Mouse (Mus musculus): ENCODE data around the gene Tdrd12. TPM values are rescaled to one million over a fixed set of nuclear protein-coding genes. Genes with fewer than 3 reads are reported as not detected.

Gene Tdrd12
- 0.38 and 0.62 TPM in 2 replicates for polyA plus RNA-seq (2015; fragmentation: Nextera tagmentation; extraction: Ambion mirVana)

- DNase-seq (ENCODE audit: low spot score): no peak
- Histone ChIP-seq H3K36me3 (ENCODE audit: insufficient read depth, low read length) (no peaks in the 10 kb centered on the region), H3K4me3 (replicated peaks; ENCODE audit: low read depth, low read length) (no peak within 1 kb of the TSS), H3K4me1 (replicated peaks; ENCODE audit: insufficient read depth, low read length) (no peaks in the 10 kb centered on the region), H3K27me3 (ENCODE audit: insufficient read depth, low read length) (no peaks in the 10 kb centered on the region), H3K9me3 (replicated peaks; ENCODE audit: low read length) (no peaks in the 10 kb centered on the region), H3K27ac (no peak within 1 kb of the TSS), H3K9ac (ENCODE audit: low read depth, low read length) (no peak within 1 kb of the TSS), H3K4me2 (ENCODE audit: low read length) (no peak within 1 kb of the TSS)
- ATAC-seq (replicated peaks; ENCODE audit: low FRiP score, low read depth): no peak
- peak; percentile 29; the same call in 1 of the 2 replicates for TF ChIP-seq CTCF (IDR thresholded peaks at IDR 0.05; ENCODE audit: low read depth)
- WGBS: 94% methylated on average over 17 of the region's 17 CpGs
Observed at GRCm38 (mm10) chr7:35537562-35537961, at the start of gene Tdrd12. TSS of gene Tdrd12 (minus strand) at chr7:35537745.

DNA sequence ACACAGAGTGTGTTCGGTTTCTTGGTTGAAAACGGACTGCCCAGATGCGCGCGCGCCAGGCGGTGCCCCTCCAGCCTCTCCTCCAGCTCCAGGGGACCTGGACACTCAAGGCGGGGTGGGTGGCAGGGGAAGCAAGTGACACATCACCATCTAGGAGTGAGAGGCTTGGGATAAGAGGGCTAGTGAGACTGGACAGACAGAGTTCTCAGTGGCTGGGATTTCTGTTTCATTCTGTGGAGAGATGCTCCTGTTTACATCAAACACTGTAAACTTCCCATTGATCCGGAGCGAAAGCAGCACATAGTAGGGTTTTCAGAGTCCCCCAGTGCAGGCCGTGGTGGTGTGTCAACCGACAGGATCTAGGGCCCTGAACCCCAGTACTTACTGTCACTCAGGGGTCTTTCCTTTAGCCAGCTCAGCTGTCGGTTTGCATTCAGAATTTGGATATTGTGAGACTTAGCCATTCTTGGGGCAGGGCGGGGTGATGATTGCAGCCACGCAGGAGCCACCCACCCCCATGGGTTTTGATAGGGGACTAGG, 49.4 kb upstream of the Tdrd12 start:
- peaks cover 26% of the 10 kb centered on the region for H3K27me3 ChIP-seq (ENCODE audit: insufficient read depth, low read length)
- ATAC-seq (replicated peaks; ENCODE audit: low FRiP score, low read depth): no peak
- no peaks in the 10 kb centered on the region for H3K9me3 ChIP-seq (replicated peaks; ENCODE audit: low read length)
- H3K4me2 ChIP-seq (ENCODE audit: low read length): peak overlapping the region; percentile 88
- peak overlapping the region; percentile 52 for H3K9ac ChIP-seq (ENCODE audit: low read depth, low read length)
- peak overlapping the region; percentile 72 for H3K4me3 ChIP-seq (replicated peaks; ENCODE audit: low read depth, low read length)
- no peaks in the 10 kb centered on the region for H3K36me3 ChIP-seq (ENCODE audit: insufficient read depth, low read length)
- H3K4me1 ChIP-seq (replicated peaks; ENCODE audit: insufficient read depth, low read length): 0 out of 2 replicates have a peak, but pooled peaks cover 4% of the 10 kb centered on the region
- TF ChIP-seq CTCF (IDR thresholded peaks at IDR 0.05; ENCODE audit: low read depth): no peak
- 22% methylated on average over 15 of the region's 15 CpGs for WGBS
- H3K27ac ChIP-seq: no peak overlapping the region
- DNase-seq (ENCODE audit: low spot score): no peak

GRCm38 (mm10) chr7:35586055-35586905, 48.7 kb upstream of the Tdrd12 start, which contains the start of gene Ankrd27:
TSS of gene Ankrd27 (plus strand) at chr7:35586244.
- Histone ChIP-seq H3K27ac (0 out of 2 replicates have a peak within 1 kb of the TSS, but pooled peaks have one; percentile 32), H3K9me3 (replicated peaks; ENCODE audit: low read length) (no peaks in the 10 kb centered on the region), H3K4me3 (replicated peaks; ENCODE audit: low read depth, low read length) (peak within 1 kb of the TSS; percentile 72), H3K9ac (ENCODE audit: low read depth, low read length) (peak within 1 kb of the TSS; percentile 52), H3K4me1 (replicated peaks; ENCODE audit: insufficient read depth, low read length) (0 out of 2 replicates have a peak, but pooled peaks cover 4% of the 10 kb centered on the region), H3K4me2 (ENCODE audit: low read length) (peak within 1 kb of the TSS; percentile 88), H3K36me3 (ENCODE audit: insufficient read depth, low read length) (no peaks in the 10 kb centered on the region), H3K27me3 (ENCODE audit: insufficient read depth, low read length) (peaks cover 26% of the 10 kb centered on the region)
- no peak for TF ChIP-seq CTCF (IDR thresholded peaks at IDR 0.05; ENCODE audit: low read depth)
- ATAC-seq (replicated peaks; ENCODE audit: low FRiP score, low read depth) (peak; percentile 98), DNase-seq (ENCODE audit: low spot score) (peak; percentile 99)
- WGBS: 1% methylated on average over 49 of the region's 49 CpGs

DNA sequence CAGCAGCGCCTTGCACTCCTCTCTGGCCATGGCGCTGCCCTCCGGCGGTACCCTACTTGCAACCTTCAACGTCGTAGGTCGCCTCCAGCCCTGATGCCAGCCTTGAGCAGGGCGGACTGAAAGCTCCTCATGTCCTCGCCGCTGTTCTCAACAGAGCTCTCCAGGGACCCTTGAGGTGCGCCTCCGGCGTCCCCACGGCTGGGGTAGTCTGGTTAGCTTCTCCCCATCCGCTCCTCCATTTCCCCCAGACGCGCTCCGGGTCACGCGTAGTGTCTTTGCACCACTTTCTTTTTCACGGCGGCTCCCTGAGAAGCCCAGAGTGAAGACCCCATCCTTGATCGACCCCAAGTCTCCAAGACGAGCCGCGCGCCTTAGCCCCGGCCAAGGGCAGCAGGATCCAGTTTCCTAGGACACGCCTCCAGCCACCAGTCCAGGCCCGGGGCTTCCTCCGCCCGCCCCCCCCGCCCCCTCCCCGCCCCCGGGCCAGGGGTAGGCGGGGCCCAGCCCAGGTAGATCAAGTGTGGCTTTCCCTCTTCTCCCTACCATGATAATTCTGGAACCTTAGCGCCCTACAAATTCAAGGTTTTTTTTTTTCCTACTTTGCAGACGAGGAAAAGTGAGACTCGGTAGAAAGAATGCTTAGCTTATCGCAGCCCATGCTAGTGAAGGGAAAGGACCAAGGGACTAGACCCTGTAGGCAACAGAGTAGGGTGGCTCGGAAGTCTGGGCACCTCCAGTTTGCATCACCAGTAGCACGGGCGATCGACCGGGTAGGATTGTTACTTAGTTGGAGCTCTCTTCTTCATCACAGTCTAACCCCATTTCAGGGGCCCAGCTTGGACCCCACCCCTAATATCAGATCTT, 47.9 kb upstream of the Tdrd12 start, which contains the start of gene Rgs9bp:
TSS of gene Rgs9bp (minus strand) at position 392 of the 864 bp plus-strand sequence.
- WGBS: under 1% methylated on average over 45 of the region's 45 CpGs
- no peaks in the 10 kb centered on the region for H3K36me3 ChIP-seq (ENCODE audit: insufficient read depth, low read length)
- ATAC-seq (replicated peaks; ENCODE audit: low FRiP score, low read depth) (peak; percentile 78), DNase-seq (ENCODE audit: low spot score) (peak; percentile 54)
- peak within 1 kb of the TSS; percentile 72 for H3K4me3 ChIP-seq (replicated peaks; ENCODE audit: low read depth, low read length)
- peak within 1 kb of the TSS; percentile 52 for H3K9ac ChIP-seq (ENCODE audit: low read depth, low read length)
- TF ChIP-seq CTCF (IDR thresholded peaks at IDR 0.05; ENCODE audit: low read depth): no peak
- peaks cover 26% of the 10 kb centered on the region for H3K27me3 ChIP-seq (ENCODE audit: insufficient read depth, low read length)
- H3K4me2 ChIP-seq (ENCODE audit: low read length): peak within 1 kb of the TSS; percentile 88
- H3K4me1 ChIP-seq (replicated peaks; ENCODE audit: insufficient read depth, low read length): 0 out of 2 replicates have a peak, but pooled peaks cover 4% of the 10 kb centered on the region
- 0 out of 2 replicates have a peak within 1 kb of the TSS, but pooled peaks have one; percentile 32 for H3K27ac ChIP-seq
- no peaks in the 10 kb centered on the region for H3K9me3 ChIP-seq (replicated peaks; ENCODE audit: low read length)

- peak overlapping the region; percentile 88 for H3K4me2 ChIP-seq (ENCODE audit: low read length)
Observed at GRCm38 (mm10) chr7:35584786-35585190, 47.2 kb upstream of the Tdrd12 start.

More at GRCm38 (mm10) chr7:35584786-35585190, 47.2 kb upstream of the Tdrd12 start:
- H3K27ac ChIP-seq: no peak overlapping the region
- no peak for ATAC-seq (replicated peaks; ENCODE audit: low FRiP score, low read depth)
- no peaks in the 10 kb centered on the region for H3K36me3 ChIP-seq (ENCODE audit: insufficient read depth, low read length)
- H3K4me1 ChIP-seq (replicated peaks; ENCODE audit: insufficient read depth, low read length): 0 out of 2 replicates have a peak, but pooled peaks cover 4% of the 10 kb centered on the region
- peak overlapping the region; percentile 72 for H3K4me3 ChIP-seq (replicated peaks; ENCODE audit: low read depth, low read length)
- H3K9me3 ChIP-seq (replicated peaks; ENCODE audit: low read length): no peaks in the 10 kb centered on the region
- DNase-seq (ENCODE audit: low spot score): peak; percentile 36
- TF ChIP-seq CTCF (IDR thresholded peaks at IDR 0.05; ENCODE audit: low read depth): no peak
- under 1% methylated on average over 50 of the region's 50 CpGs for WGBS
- H3K9ac ChIP-seq (ENCODE audit: low read depth, low read length): peak overlapping the region; percentile 24; the same call in 1 of the 2 replicates
- peaks cover 26% of the 10 kb centered on the region for H3K27me3 ChIP-seq (ENCODE audit: insufficient read depth, low read length)
